Mouse (Mus musculus) forebrain, postnatal 0 days (tissue): ENCODE results near the gene Myo15b. TPM values are rescaled to one million over a fixed set of nuclear protein-coding genes. Genes with fewer than 3 reads are reported as not detected.

Experiments
- ATAC-seq: fragments of 200-750 bp; cut with Nextera tagmentation; 2 replicates; pipeline ENCODE4 v1.8.0; 2017; ENCODE audit warnings: mild to moderate bottlenecking, moderate library complexity
- DNase-seq: peaks from one replicate; pipeline ENCODE4 v3.0.0-alpha.2; 2015
- H3K27ac ChIP-seq: fragments of 300-500 bp; sonication (generic); 2 replicates; pipeline ENCODE4 v1.5.1; 2014; ENCODE audit warnings: low read depth, mild to moderate bottlenecking, antibody characterized with exemption, low read length, moderate library complexity, mixed read lengths
- H3K27me3 ChIP-seq: fragments of 300-500 bp; sonication (generic); 2 replicates; pipeline ENCODE4 v1.6.1; 2014; ENCODE audit warnings: mild to moderate bottlenecking, low read length, mixed read lengths; ENCODE audit not compliant: insufficient read depth
- H3K36me3 ChIP-seq: fragments of 300-500 bp; sonication (generic); 2 replicates; pipeline ENCODE4 v1.6.1; 2014; ENCODE audit warnings: mild to moderate bottlenecking, moderate library complexity; ENCODE audit not compliant: insufficient read depth
- H3K4me1 ChIP-seq: fragments of 300-500 bp; sonication (generic); 2 replicates; pipeline ENCODE4 v1.6.1; 2014; ENCODE audit warnings: antibody characterized with exemption; ENCODE audit not compliant: insufficient read depth
- H3K4me2 ChIP-seq: fragments of 300-500 bp; sonication (generic); 2 replicates; pipeline ENCODE4 v1.6.1; 2014; ENCODE audit warnings: low read depth, mild to moderate bottlenecking, moderate library complexity
- H3K4me3 ChIP-seq: fragments of 300-500 bp; sonication (generic); 2 replicates; pipeline ENCODE4 v1.5.1; 2014; ENCODE audit warnings: low read depth, low read length, mixed read lengths
- H3K9ac ChIP-seq: fragments of 300-500 bp; sonication (generic); 2 replicates; pipeline ENCODE4 v1.6.1; 2014; ENCODE audit warnings: mild to moderate bottlenecking
- H3K9me3 ChIP-seq: fragments of 300-500 bp; sonication (generic); 2 replicates; pipeline ENCODE4 v1.6.1; 2016; ENCODE audit warnings: low read length
- CTCF ChIP-seq: sonication (generic); IDR thresholded peaks from 2 replicates; pipeline ENCODE4 v1.5.1; 2016; ENCODE audit warnings: antibody characterized with exemption, control low read depth, low read depth
- WGBS: fragments of 180-500 bp; shearing (Covaris S2); extraction: QIAGEN DNeasy Blood & Tissue Kit; methylation state at CpG from one replicate; pipeline ENCODE4 v1.1.7; 2014; 5-methylcytosine and 5-hydroxymethylcytosine counted together
- polyA plus RNA-seq: library from polyadenylated mRNA; unstranded; fragments of >200 nt; fragmentation: Nextera tagmentation; extraction: Ambion mirVana; gene quantifications from 2 replicates; pipeline ENCODE4 v1.2.1, GENCODE M21; 2015
- total RNA-seq: library from RNA; depleted of rRNA; stranded (reverse); fragments of >200 nt; gene quantifications from 2 replicates; pipeline ENCODE4 v1.2.3, GENCODE M21; 2014

Myo15b gene
- total and polyA plus RNA-seq, 2 experiments from 2014 or later: 0.01 TPM; not detected in 1

DNA sequence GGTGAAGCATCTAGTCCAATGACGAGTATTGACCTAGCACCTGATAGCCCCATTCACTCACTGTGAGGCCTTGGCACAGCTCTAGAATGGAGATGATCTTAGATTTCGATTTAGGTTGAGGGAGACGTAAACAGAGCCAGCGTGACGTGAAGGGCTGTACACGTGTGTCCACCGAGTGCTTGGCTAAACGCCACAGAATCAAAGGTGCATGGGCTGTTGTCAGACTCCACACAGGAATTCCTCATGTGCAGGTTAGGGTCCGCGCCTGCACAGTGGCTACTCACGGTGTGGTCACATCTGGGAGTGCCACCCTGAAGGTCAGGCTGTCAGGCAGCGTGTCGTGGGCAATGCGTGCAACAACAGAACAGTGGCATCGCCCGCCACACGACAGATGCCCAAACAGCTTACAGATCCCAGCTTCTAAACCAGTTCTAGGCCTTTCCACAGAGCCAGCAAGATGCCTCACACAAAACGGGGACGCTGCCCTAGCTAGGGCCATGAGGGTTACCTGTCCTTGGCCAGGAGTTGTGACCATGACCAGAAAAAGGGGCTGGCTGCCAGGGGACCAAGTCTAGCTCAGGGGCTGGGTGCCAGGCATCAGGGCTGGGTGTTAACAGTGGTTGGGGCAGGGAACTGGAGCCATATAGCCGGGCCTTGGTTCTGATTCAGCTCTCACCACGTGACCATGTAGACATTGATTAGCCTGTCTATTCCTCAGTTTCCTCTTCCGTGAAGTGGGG is 20.4 kb upstream of the Myo15b start:
- Histone ChIP-seq H3K27ac (no peak overlapping the region), H3K27me3 (no peaks in the 10 kb centered on the region), H3K9me3 (no peaks in the 10 kb centered on the region), H3K36me3 (no peaks in the 10 kb centered on the region), H3K4me2 (no peak overlapping the region), H3K4me1 (no peaks in the 10 kb centered on the region), H3K4me3 (no peak overlapping the region), H3K9ac (no peak overlapping the region)
- 92% methylated on average over 22 of the region's 22 CpGs for WGBS
- no peak for TF ChIP-seq CTCF
- DNase-seq (no peak), ATAC-seq (no peak)

GRCm38 (mm10) chr11:115838895-115839311 is 19.3 kb upstream of the Myo15b start:
- Histone ChIP-seq H3K9ac (no peak overlapping the region), H3K9me3 (no peaks in the 10 kb centered on the region), H3K36me3 (no peaks in the 10 kb centered on the region), H3K4me3 (no peak overlapping the region), H3K27ac (no peak overlapping the region), H3K4me1 (no peaks in the 10 kb centered on the region), H3K27me3 (no peaks in the 10 kb centered on the region), H3K4me2 (no peak overlapping the region)
- no peak for ATAC-seq
- WGBS: 47% methylated on average over 4 of the region's 4 CpGs
- no peak for TF ChIP-seq CTCF
- no peak for DNase-seq

GRCm38 (mm10) chr11:115839732-115840131 is 18.5 kb upstream of the Myo15b start:
- no peaks in the 10 kb centered on the region for H3K36me3 ChIP-seq
- no peaks in the 10 kb centered on the region for H3K4me1 ChIP-seq
- no peak for DNase-seq
- H3K9me3 ChIP-seq: no peaks in the 10 kb centered on the region
- no peak overlapping the region for H3K27ac ChIP-seq
- no peak overlapping the region for H3K4me2 ChIP-seq
- no peak for TF ChIP-seq CTCF
- 69% methylated on average over 3 of the region's 3 CpGs for WGBS
- H3K4me3 ChIP-seq: no peak overlapping the region
- H3K9ac ChIP-seq: no peak overlapping the region
- H3K27me3 ChIP-seq: no peaks in the 10 kb centered on the region
- ATAC-seq: no peak

DNA sequence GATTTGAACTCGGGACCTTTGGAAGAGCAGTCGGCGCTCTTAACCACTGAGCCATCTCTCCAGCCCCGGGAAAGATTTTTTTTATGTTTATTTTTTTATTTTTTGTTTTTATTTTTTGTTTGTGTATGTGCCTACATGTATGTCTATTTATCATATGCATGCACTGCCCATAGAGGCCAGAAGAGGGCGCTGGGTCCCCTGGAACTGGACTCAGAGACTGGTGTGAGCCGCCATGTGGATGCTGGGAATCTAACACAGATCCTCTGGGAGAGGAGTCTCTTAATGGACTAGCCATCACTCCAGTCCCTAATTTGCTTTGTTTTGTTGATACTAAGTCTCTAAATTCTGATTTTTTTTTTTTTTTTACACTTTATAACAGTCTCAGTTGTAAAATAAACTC is 17.2 kb upstream of the Myo15b start:
- no peak overlapping the region for H3K4me3 ChIP-seq
- H3K4me1 ChIP-seq: no peaks in the 10 kb centered on the region
- no peaks in the 10 kb centered on the region for H3K36me3 ChIP-seq
- no peak overlapping the region for H3K9ac ChIP-seq
- WGBS: 85% methylated on average over 6 of the region's 6 CpGs
- no peak overlapping the region for H3K27ac ChIP-seq
- ATAC-seq (no peak), DNase-seq (no peak)
- no peaks in the 10 kb centered on the region for H3K9me3 ChIP-seq
- H3K4me2 ChIP-seq: no peak overlapping the region
- no peaks in the 10 kb centered on the region for H3K27me3 ChIP-seq
- no peak for TF ChIP-seq CTCF

GRCm38 (mm10) chr11:115841961-115842550 is 16.1 kb upstream of the Myo15b start:
- H3K27ac ChIP-seq: no peak overlapping the region
- ATAC-seq (no peak), DNase-seq (no peak)
- TF ChIP-seq CTCF: no peak
- no peak overlapping the region for H3K9ac ChIP-seq
- no peaks in the 10 kb centered on the region for H3K36me3 ChIP-seq
- no peaks in the 10 kb centered on the region for H3K4me1 ChIP-seq
- no peaks in the 10 kb centered on the region for H3K27me3 ChIP-seq
- H3K4me3 ChIP-seq: no peak overlapping the region
- 28% methylated on average over 6 of the region's 6 CpGs for WGBS
- no peaks in the 10 kb centered on the region for H3K9me3 ChIP-seq
- H3K4me2 ChIP-seq: no peak overlapping the region

- Histone ChIP-seq H3K9ac (no peak overlapping the region), H3K27me3 (no peaks in the 10 kb centered on the region), H3K4me2 (no peak overlapping the region), H3K9me3 (no peaks in the 10 kb centered on the region), H3K36me3 (no peaks in the 10 kb centered on the region), H3K4me3 (no peak overlapping the region), H3K27ac (no peak overlapping the region), H3K4me1 (no peaks in the 10 kb centered on the region)
- DNase-seq: no peak
- no peak for ATAC-seq
- TF ChIP-seq CTCF: no peak
- WGBS: 80% methylated on average over 12 of the region's 14 CpGs
Observed at GRCm38 (mm10) chr11:115843141-115843890, 14.9 kb upstream of the Myo15b start.

DNA sequence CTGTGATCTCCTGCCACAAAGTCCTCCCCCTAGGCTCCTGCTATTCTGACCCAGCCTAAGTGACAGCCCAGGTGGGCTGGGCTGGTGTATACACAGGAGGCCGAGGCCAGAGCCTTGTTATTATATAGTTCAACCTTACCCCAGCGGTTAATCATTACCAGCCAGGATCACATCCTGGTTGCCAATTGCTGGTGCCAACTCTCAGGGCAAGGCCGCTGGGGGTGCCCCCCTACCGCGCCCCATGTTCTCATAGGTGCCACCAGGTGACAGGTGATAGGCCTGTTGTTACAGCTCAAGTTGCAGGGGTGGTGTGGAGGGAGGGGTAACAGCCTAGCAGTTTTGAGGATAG is 14.3 kb upstream of the Myo15b start:
- DNase-seq (no peak), ATAC-seq (no peak)
- Histone ChIP-seq H3K36me3 (no peaks in the 10 kb centered on the region), H3K4me1 (no peaks in the 10 kb centered on the region), H3K9me3 (no peaks in the 10 kb centered on the region), H3K27me3 (no peaks in the 10 kb centered on the region), H3K27ac (no peak overlapping the region), H3K9ac (no peak overlapping the region), H3K4me3 (no peak overlapping the region), H3K4me2 (no peak overlapping the region)
- WGBS: 91% methylated on average over 5 of the region's 5 CpGs
- TF ChIP-seq CTCF: no peak
